Mouse (Mus musculus): ENCODE measurements around the gene Tbl1xr1. TPM values are rescaled to one million over a fixed set of nuclear protein-coding genes. Genes with fewer than 3 reads are reported as not detected.

Gene Tbl1xr1
- polyA plus RNA-seq (2015; fragmentation: Nextera tagmentation; extraction: Ambion mirVana) = 10.0 and 13.2 TPM in 2 replicates

DNA sequence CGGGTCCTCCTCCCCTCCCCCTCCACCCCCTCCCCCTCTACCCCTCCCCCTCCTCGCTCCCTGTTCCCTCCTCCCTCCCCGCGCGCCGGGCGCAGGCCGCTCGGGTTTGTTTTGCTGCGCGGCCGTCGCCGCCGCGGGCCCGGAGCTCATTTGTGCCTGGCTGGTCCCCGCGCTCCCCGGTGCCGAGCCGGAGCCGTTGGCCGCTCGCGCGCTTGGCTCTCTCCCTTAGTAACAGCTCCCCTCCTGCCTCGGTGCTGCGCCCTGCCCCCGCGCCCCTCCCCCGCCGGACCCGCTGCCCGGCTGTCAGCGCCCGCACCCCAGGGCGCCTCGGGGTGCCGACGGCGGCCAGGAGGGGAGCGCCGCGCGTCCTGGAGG lies at the start of gene Tbl1xr1:
Gene Tbl1xr1, plus strand, starts transcription at position 92 of the 375 bp plus-strand sequence.
- Histone ChIP-seq H3K4me2 (peak within 1 kb of the TSS; percentile 84), H3K27me3 (no peaks in the 10 kb centered on the region), H3K36me3 (no peaks in the 10 kb centered on the region), H3K9ac (peak within 1 kb of the TSS; percentile 97), H3K4me1 (replicated peaks) (peaks cover 20% of the 10 kb centered on the region), H3K4me3 (peak within 1 kb of the TSS; percentile 98), H3K27ac (peak within 1 kb of the TSS; percentile 99), H3K9me3 (replicated peaks) (no peaks in the 10 kb centered on the region)
- WGBS = 0% methylated on average over 29 of the region's 46 CpGs
- ATAC-seq (replicated peaks; ENCODE audit: insufficient number of reproducible peaks, insufficient read depth, low FRiP score, low read depth) = peak; percentile 84

GRCm38 (mm10) chr3:22038004-22038403 lies 38.4 kb upstream of the Tbl1xr1 start:
- H3K9ac ChIP-seq = no peak overlapping the region
- no peaks in the 10 kb centered on the region for H3K9me3 ChIP-seq (replicated peaks)
- H3K27me3 ChIP-seq = no peaks in the 10 kb centered on the region
- no peak for ATAC-seq (replicated peaks; ENCODE audit: insufficient number of reproducible peaks, insufficient read depth, low FRiP score, low read depth)
- H3K4me3 ChIP-seq = no peak overlapping the region
- 45% methylated on average over 4 of the region's 4 CpGs for WGBS
- H3K4me1 ChIP-seq (replicated peaks) = peaks cover 3% of the 10 kb centered on the region; the same call in 1 of the 2 replicates
- no peaks in the 10 kb centered on the region for H3K36me3 ChIP-seq
- H3K4me2 ChIP-seq = no peak overlapping the region
- H3K27ac ChIP-seq = no peak overlapping the region

DNA sequence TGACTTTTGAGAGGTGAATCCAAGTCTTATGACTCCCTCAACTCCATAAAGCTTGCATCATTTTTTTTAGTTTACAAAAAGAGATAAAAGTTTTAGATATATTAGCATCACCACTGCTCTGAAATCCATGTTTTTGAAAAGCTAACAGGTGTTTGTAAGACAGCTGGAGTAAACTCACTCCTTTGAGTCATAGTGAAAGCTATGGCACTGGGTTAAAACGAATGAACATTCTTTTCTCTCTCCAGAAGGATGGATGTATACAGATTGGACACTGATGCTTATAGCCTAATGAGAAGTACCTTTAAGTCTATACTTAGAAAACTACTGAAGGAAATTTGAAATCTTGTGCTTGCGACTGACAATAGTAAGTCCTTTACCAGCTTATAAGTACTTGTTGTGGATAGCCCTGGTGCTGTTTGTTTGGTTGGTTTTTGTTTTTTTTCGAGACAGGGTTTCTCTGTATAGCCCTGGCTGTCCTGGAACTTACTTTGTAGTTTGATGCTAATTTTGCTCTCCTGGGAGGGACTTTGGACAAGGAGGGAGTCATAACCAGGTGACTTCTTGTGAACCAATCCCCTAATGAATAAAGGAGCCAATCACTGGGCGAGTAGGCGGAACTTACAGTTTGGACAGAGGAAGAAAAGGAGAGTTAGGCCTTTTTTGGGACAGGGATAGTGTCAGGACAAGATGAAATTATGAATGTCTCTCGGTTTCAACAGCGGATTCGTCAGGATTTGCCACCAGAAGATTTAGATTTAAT lies 37.2 kb upstream of the Tbl1xr1 start:
- H3K27me3 ChIP-seq = no peaks in the 10 kb centered on the region
- H3K4me2 ChIP-seq = no peak overlapping the region
- no peak overlapping the region for H3K27ac ChIP-seq
- H3K9me3 ChIP-seq (replicated peaks) = no peaks in the 10 kb centered on the region
- H3K36me3 ChIP-seq = no peaks in the 10 kb centered on the region
- no peak overlapping the region for H3K4me3 ChIP-seq
- H3K9ac ChIP-seq = no peak overlapping the region
- ATAC-seq (replicated peaks; ENCODE audit: insufficient number of reproducible peaks, insufficient read depth, low FRiP score, low read depth) = no peak
- 90% methylated on average over 8 of the region's 8 CpGs for WGBS
- no peaks in the 10 kb centered on the region for H3K4me1 ChIP-seq (replicated peaks)

- Histone ChIP-seq H3K9me3 (replicated peaks) (no peaks in the 10 kb centered on the region), H3K27me3 (no peaks in the 10 kb centered on the region), H3K36me3 (no peaks in the 10 kb centered on the region), H3K4me1 (replicated peaks) (no peaks in the 10 kb centered on the region), H3K4me2 (no peak overlapping the region), H3K9ac (no peak overlapping the region), H3K27ac (no peak overlapping the region), H3K4me3 (no peak overlapping the region)
- WGBS = 87% methylated on average over 6 of the region's 6 CpGs
- ATAC-seq (replicated peaks; ENCODE audit: insufficient number of reproducible peaks, insufficient read depth, low FRiP score, low read depth) = no peak
These were observed 35.8 kb upstream of the Tbl1xr1 start for GRCm38 (mm10) chr3:22040627-22041026.

GRCm38 (mm10) chr3:22047203-22047602 lies 29.2 kb upstream of the Tbl1xr1 start:
- ATAC-seq (replicated peaks; ENCODE audit: insufficient number of reproducible peaks, insufficient read depth, low FRiP score, low read depth) = no peak
- WGBS = 67% methylated on average over 14 of the region's 14 CpGs
- H3K4me2 ChIP-seq = peak overlapping the region; percentile 11; the same call in 1 of the 2 replicates

DNA sequence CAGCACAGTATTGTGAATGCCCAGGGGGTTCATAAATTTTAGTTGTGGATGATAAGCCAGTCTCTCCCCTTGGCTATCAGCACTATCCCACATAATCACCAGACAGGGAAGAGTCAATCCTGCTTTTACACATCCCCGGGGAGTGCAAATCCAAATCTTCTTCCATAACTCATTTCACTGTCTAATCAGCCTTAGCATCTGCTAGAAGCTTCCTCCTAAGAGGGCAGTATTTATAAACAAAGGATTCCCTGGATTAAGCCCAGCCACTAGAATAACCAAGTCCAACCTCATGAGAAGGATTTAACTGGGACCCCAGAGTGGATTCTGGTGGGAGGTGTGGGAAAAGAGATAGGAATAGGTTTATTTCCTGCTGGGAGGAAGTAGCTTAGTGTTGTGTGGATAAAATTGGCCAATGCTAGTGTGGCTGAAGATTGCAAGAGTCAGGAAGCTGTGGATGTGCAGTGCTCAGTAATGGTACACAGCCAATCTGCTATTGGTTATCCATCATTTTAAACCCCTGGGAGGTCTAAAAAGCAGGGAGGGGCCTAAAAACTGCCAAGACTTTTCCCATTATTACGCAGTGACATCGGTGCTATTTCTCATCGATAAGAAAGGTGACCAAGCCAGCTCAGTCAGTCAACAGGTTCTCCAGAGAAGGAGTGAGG lies 19.7 kb upstream of the Tbl1xr1 start:
- Histone ChIP-seq H3K36me3 (no peaks in the 10 kb centered on the region), H3K9ac (no peak overlapping the region), H3K4me1 (replicated peaks) (no peaks in the 10 kb centered on the region), H3K4me2 (no peak overlapping the region), H3K9me3 (replicated peaks) (no peaks in the 10 kb centered on the region), H3K4me3 (no peak overlapping the region), H3K27me3 (no peaks in the 10 kb centered on the region), H3K27ac (no peak overlapping the region)
- 77% methylated on average over 4 of the region's 4 CpGs for WGBS
- ATAC-seq (replicated peaks; ENCODE audit: insufficient number of reproducible peaks, insufficient read depth, low FRiP score, low read depth) = no peak; the same call in 1 of the 2 replicates

More at GRCm38 (mm10) chr3:22047203-22047602, 29.2 kb upstream of the Tbl1xr1 start:
- Histone ChIP-seq H3K4me3 (no peak overlapping the region), H3K9me3 (replicated peaks) (no peaks in the 10 kb centered on the region), H3K27me3 (no peaks in the 10 kb centered on the region), H3K9ac (no peak overlapping the region), H3K4me1 (replicated peaks) (no peaks in the 10 kb centered on the region), H3K27ac (no peak overlapping the region), H3K36me3 (no peaks in the 10 kb centered on the region)

- 81% methylated on average over 7 of the region's 7 CpGs for WGBS
These were observed 18.1 kb upstream of the Tbl1xr1 start for GRCm38 (mm10) chr3:22058206-22058804.

GRCm38 (mm10) chr3:22061163-22061562 lies 15.3 kb upstream of the Tbl1xr1 start:
- Histone ChIP-seq H3K27me3 (no peaks in the 10 kb centered on the region), H3K36me3 (no peaks in the 10 kb centered on the region), H3K9ac (no peak overlapping the region), H3K4me2 (no peak overlapping the region), H3K4me3 (no peak overlapping the region), H3K4me1 (replicated peaks) (no peaks in the 10 kb centered on the region), H3K9me3 (replicated peaks) (no peaks in the 10 kb centered on the region), H3K27ac (no peak overlapping the region)
- whole genome bisulfite sequencing = 88% methylated on average over 4 of the region's 4 CpGs
- no peak for ATAC-seq (replicated peaks; ENCODE audit: insufficient number of reproducible peaks, insufficient read depth, low FRiP score, low read depth)

More at GRCm38 (mm10) chr3:22058206-22058804, 18.1 kb upstream of the Tbl1xr1 start:
- Histone ChIP-seq H3K9ac (no peak overlapping the region), H3K9me3 (replicated peaks) (no peaks in the 10 kb centered on the region), H3K27ac (no peak overlapping the region), H3K27me3 (no peaks in the 10 kb centered on the region), H3K4me1 (replicated peaks) (no peaks in the 10 kb centered on the region), H3K36me3 (no peaks in the 10 kb centered on the region), H3K4me2 (no peak overlapping the region), H3K4me3 (no peak overlapping the region)
- ATAC-seq (replicated peaks; ENCODE audit: insufficient number of reproducible peaks, insufficient read depth, low FRiP score, low read depth) = no peak

- H3K27ac ChIP-seq = no peak overlapping the region
- no peaks in the 10 kb centered on the region for H3K9me3 ChIP-seq (replicated peaks)
- H3K4me1 ChIP-seq (replicated peaks) = no peaks in the 10 kb centered on the region
- no peak overlapping the region for H3K4me2 ChIP-seq
- ATAC-seq (replicated peaks; ENCODE audit: insufficient number of reproducible peaks, insufficient read depth, low FRiP score, low read depth) = no peak
- no peaks in the 10 kb centered on the region for H3K36me3 ChIP-seq
- no peaks in the 10 kb centered on the region for H3K27me3 ChIP-seq
- no peak overlapping the region for H3K9ac ChIP-seq
- WGBS = 73% methylated on average over 5 of the region's 5 CpGs
- no peak overlapping the region for H3K4me3 ChIP-seq
These were observed 7.8 kb upstream of the Tbl1xr1 start for GRCm38 (mm10) chr3:22068621-22069020.

DNA sequence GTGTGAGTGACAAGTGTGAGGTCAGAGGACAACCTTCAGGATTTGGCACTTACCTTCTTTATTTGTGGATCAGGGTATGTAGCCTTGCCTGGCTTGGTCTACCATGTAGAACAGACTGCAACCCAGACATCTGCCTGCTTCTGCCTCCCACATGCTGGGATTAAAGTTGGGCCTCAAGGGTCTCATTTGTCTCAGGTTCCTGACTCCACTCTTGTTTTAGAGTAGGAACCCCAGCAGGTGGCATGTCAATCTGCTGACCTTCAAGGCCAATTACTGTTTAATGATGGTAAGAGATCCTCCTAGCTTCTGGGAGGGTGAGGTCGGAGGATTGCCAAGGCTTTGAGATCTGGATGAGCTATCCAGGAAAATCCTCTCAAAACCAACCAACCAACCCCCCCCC lies 2.5 kb upstream of the Tbl1xr1 start:
- Histone ChIP-seq H3K9me3 (replicated peaks) (no peaks in the 10 kb centered on the region), H3K4me2 (no peak overlapping the region), H3K9ac (no peak overlapping the region), H3K4me1 (replicated peaks) (peaks cover 15% of the 10 kb centered on the region), H3K36me3 (no peaks in the 10 kb centered on the region), H3K27ac (no peak overlapping the region), H3K27me3 (no peaks in the 10 kb centered on the region), H3K4me3 (no peak overlapping the region)
- 81% methylated on average over 1 of the region's 1 CpGs for WGBS
- no peak for ATAC-seq (replicated peaks; ENCODE audit: insufficient number of reproducible peaks, insufficient read depth, low FRiP score, low read depth)

DNA sequence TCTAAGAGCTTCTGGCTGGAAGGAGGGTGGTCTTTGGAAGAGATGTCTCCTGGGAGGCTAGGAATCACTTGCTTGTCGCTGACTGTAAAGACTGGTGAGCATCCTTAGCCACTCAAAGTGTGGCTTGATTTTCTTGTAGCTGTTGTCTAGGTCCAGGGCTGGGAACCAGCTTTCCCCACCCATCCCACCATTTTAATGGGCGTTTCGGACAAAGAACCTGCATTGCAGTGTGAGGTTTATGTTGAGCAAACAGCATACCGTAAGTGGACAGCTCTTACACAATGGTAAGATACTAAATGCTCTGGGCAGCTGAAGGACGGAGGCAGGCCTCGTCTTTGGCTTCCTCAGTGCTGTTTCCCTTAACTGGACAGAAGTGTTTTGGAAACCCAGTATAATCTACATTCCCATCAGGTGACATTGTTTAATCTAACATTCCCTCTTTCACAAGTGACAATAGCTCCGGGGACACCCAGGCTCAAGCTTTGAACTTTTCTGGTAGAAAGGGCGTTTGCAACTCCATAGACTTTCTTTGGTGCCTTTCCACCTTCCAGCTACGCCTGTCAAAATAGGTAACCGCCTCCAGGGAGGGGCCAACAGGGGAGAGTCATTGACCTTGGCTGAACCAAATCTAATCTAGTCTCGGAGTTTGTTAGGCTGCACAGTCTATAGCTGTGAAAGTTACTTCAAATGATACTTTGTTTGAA lies 1.7 kb upstream of the Tbl1xr1 start:
- Histone ChIP-seq H3K4me1 (replicated peaks) (peaks cover 20% of the 10 kb centered on the region), H3K4me2 (peak overlapping the region; percentile 84), H3K9me3 (replicated peaks) (no peaks in the 10 kb centered on the region), H3K27me3 (no peaks in the 10 kb centered on the region), H3K4me3 (peak overlapping the region; percentile 98), H3K27ac (peak overlapping the region; percentile 99), H3K9ac (no peak overlapping the region), H3K36me3 (no peaks in the 10 kb centered on the region)
- no peak for ATAC-seq (replicated peaks; ENCODE audit: insufficient number of reproducible peaks, insufficient read depth, low FRiP score, low read depth)
- 28% methylated on average over 11 of the region's 11 CpGs for WGBS

Data from heart, embryonic 15.5 days (tissue).